Mouse (Mus musculus) heart, postnatal 25 days (tissue): ENCODE data around the gene C2. TPM values are rescaled to one million over a fixed set of nuclear protein-coding genes. Genes with fewer than 3 reads are reported as not detected.
"Not testable (repeated sequence)": the region's sequence is repeated elsewhere in the genome, so short reads cannot be mapped to it uniquely, and the experiment has no call there.

Source experiments
- DNase-seq: peaks from one replicate; pipeline ENCODE4 v3.0.0; 2022; ENCODE audit warnings: low spot score
- intact Hi-C: fragments of 180-260 bp; cut with DNase I; formaldehyde crosslinking; loops from one replicate; pipeline ENCODE4 v1.15.1; 2025
- microRNA-seq: library from miRNA; unstranded; fragments of <30 nt; microRNA quantifications from one replicate; pipeline ENCODE4 v1.2.0, GENCODE M21; 2022
- total RNA-seq, 2 experiments: library from RNA; stranded (reverse); gene quantifications; 2 replicates each; pipeline ENCODE4 v1.2.3; 2021

Gene C2
- total RNA-seq, 2 experiments from 2014 or later, result 2.8 to 4.1 TPM

DNA sequence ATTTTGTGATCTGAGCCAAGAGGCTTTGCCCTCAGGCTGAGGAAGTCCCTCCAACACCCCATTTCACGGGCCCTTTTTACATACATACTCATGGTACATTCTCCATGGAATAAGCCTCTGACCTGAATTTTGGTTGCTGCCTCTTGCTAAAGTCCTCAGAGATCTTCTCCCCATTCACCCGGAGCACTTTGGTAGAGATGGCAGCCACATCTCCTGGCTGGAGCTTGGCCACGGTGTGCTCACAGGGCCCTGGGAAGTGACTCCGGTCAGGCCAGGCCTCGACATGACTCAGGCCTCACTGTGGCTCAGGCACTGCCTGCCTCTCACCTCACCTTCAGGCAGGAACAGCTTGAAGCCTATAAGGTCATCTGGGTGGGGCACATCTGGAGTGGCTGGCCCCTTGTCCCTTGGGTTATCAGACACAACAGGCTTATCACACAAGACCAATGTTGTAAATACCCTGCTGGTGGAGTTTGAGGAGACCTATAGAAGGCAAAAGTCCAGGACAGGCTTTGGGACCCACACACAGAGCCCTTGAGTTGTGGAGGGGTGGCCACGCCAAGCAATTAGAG lies 57.2 kb downstream of the C2 start:
- intact Hi-C loops, result no loop called here
- no peak for DNase-seq

DNA sequence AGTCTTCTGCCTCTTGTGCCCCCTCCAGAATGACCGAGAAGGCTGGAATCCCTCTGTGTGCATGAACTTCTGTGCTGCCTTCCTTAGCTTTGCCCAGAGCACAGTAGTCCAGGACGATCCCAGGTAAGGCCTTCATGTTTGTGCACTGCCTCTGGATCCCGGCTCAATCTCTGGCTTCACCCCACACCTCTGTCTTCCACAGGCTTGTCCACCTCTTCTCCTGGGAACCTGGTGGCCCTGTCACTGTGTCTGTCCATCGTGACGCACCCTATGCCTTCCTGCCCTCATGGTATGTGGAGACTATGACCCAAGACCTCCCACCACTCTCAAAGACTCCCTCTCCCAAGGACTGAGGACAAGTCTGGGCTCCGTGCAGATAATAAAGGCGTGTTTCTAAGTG lies 59.3 kb downstream of the C2 start:
- intact Hi-C loops, result no loop called here
- no peak for DNase-seq

DNA sequence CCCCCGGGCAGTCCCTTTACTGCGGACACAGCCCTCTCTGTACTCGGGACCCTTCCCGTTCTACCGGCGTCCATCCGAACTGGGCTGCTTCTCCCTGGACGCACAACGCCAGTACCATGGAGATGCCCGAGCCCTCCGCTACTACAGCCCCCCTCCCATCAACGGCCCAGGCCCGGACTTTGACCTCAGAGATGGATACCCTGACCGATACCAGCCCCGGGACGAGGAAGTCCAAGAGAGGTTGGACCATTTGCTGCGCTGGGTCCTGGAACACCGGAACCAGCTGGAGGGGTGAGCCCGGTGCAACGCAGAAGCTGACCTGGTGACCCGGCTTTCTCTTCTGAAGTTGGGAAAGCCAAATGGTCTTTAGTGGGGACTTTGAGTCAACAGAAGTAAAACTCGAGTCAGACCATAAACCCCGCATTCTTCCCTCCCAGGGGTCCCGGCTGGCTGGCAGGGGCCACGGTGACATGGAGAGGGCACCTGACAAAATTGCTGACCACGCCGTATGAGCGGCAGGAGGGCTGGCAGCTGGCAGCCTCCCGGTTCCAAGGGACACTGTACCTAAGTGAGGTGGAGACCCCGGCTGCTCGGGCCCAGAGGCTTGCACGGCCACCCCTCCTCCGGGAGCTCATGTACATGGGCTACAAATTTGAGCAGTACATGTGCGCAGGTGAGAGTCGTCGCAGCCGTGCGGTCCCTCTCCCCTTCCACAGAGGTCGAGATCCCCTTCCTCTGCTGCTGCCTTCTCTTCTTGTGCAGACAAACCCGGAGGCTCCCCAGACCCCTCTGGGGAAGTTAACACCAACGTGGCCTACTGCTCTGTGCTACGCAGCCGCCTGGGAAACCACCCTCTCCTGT lies 60.4 kb downstream of the C2 start:
- DNase-seq, result no peak
- intact Hi-C loops, result no loop called here

DNA sequence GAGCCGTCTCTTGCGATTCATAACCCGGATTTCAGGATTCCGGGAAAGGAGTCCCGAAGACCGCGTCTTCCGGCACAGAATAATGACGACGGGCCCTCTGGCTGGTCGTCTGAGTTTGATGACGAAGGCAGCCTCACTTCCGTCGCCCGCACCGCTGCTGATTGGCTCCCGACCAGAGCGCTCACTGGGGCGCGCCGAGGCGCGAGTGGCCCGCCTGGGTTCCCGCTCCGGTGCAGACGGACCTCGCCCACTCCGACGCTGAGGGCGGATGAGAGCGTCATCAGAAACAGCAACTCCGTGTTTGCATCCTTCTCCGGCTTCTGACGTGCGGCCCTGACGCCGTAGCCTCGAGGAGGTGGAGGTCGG lies 61.2 kb downstream of the C2 start, which contains the start of the genes Stk19 and Dxo:
Stk19 (minus strand) TSS at position 90 of the 366 bp plus-strand sequence.
Dxo (plus strand) TSS at position 164 of the 366 bp plus-strand sequence.
- DNase-seq, result peak; percentile 92
- intact Hi-C loops, result no loop called here

DNA sequence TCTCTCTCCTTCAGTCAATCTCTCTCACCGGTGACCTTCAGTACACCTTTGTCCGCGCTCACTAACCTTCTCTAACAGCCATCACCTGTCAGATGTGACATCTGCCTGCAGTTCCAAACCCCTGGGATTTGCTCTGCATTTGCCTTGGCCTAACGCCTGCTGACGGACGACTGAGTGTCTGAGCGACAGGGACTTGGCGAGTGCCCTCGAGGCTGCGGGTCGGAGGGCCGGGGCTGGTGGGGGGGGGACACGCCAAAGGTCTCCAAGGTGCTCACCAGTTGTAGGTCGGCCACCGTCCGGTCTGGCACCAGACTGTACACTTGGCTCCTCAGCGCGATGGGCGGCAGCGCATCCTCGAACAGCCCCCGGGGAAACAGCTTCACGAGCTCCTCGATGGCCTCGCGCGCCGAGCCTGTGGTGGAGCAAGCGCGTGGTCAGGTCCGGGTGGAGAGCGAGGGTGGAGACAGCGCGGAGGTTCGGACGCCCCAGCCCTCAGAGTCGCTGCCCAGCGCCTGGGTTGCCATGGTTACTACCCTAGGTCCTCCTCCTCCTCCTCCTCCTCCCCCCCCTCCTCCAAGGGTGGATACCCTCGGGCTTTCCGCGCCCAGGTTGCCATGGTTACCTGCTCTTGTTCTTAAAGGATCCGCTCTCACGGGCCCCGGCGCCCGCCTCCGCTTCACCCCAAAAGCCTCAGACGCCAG lies 61.8 kb downstream of the C2 start:
- intact Hi-C loops, result no loop called here
- no peak for DNase-seq

DNA sequence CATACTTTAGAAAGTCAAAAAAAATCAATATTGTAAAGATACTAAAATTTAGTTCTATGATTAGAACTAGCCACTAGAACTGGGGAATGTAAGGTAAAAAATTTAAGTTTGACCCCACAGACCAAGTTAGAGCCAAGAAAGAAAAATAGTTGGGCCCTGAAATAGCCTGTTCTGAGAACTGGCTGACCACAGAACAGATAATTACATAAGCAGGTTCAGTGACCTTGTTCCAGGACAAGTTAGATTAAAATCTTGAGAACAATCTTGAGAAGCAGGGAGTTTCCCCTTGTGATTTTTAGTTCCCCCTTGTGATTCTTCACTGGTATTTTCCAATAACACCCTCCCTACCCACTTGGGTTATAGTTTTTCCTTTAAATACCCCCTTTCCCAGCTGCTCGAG lies 67.3 kb downstream of the C2 start:
- DNase-seq, intact Hi-C loops: not testable (repeated sequence)

DNA sequence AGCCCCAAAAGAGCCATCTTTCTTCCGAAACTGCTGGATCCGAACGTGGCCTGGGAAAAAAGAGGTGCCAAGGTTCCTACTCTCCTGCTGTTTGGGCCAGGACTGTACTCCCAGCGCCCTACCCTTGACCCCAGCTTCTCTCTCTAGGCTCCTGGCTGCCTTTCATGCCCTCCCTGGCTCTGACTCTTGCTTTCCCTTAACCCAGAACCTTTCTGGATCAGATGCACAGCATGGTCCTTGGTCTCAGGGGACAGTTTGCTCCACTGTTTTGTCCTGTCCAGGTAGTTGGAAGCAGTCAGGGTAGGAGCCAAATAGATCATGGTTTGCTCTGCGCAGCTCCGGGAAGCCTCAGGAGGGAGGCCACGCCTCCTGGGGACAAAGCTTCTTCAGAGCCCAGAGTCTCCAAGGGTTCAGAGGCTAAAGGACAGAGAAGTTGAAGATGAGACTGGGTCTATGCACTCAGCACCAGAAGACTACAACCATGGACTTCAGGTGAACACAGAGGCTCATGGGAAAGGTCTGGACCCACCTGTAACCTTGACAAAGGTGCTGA lies 83.2 kb downstream of the C2 start:
- no peak for DNase-seq
- intact Hi-C loops, result loop anchor here (5.0 kb wide), 1 partner anchor 163 kb away; no protein-coding TSS in a partner anchor

DNA sequence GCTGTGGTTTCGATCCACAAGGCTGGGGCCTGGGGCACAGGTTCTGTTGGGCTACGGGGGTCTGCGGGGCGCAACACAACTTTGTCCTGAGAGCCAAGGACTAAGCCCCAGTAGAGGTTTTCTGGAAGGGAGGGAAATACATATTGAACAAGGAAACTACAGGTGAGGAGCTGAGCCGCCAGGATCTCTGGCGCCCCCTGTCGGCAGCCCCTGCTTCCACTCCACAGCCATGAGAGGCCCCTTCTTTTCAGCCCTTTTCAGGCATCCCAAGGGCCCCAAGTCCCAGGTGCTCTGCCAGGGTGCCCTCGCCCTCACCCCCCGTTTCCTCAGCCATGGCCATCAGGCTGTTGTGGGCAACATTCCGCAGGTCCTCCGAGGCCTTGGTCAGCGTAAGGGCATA lies 84.3 kb downstream of the C2 start:
- intact Hi-C loops, result loop anchor here (5.0 kb wide), 1 partner anchor 161 kb away; no protein-coding TSS in a partner anchor
- DNase-seq, result not testable (repeated sequence)

Small RNA genes within 50 kb of the gene (microRNA-seq; reads per million reads assigned to microRNA genes)
- gene Mir6970 (not detected), gene Mir6971 (4.2 reads per million, percentile 9 among the genes with 10 or more reads in this experiment), gene Mir6972 (not detected)

Other genes starting within 250 kb of the C2 start
- gene Tnxb, start 227.7 kb downstream of the C2 start, total RNA-seq, result 10 to 100 TPM; 32.1 to 42.1 TPM
- 10 to 100 TPM; 15.0 to 23.3 TPM for gene C4b, start 154.4 kb downstream of the C2 start, total RNA-seq
- not detected for gene Cyp21a1, start 93.7 kb downstream of the C2 start, total RNA-seq
- 10 to 100 TPM in 1 of 2 experiments, 1 to 10 TPM in 1; 9.4 to 12.7 TPM for gene Stk19, start 61.3 kb downstream of the C2 start, total RNA-seq
- 10 to 100 TPM; 11.1 to 11.6 TPM for gene Dxo, start 61.2 kb downstream of the C2 start, total RNA-seq
- 10 to 100 TPM; 18.4 to 22.6 TPM for gene Skiv2l, start 48.1 kb downstream of the C2 start, total RNA-seq
- 10 to 100 TPM; 15.5 to 16.7 TPM for gene Nelfe, start 47.9 kb downstream of the C2 start, total RNA-seq
- gene Cfb, start 35.7 kb downstream of the C2 start, total RNA-seq, result 1 to 10 TPM; 2.8 to 6.0 TPM
- gene Zbtb12, start 18.8 kb downstream of the C2 start, total RNA-seq, result 1 to 10 TPM; 6.4 to 7.4 TPM
- gene Gm20547, start 16.2 kb downstream of the C2 start, total RNA-seq, result under 1 TPM in 1 of 2 experiments, not detected in 1; 0.08 TPM
- 10 to 100 TPM; 37.6 to 39.1 TPM for gene Ehmt2, start 204 bp upstream of the C2 start, total RNA-seq
- not detected for gene Slc44a4, start 16.2 kb upstream of the C2 start, total RNA-seq
- 10 to 100 TPM; 12.7 to 14.1 TPM for gene Neu1, start 33.0 kb upstream of the C2 start, total RNA-seq
- 1 to 10 TPM; 1.9 to 6.9 TPM for gene Hspa1b, start 61.0 kb upstream of the C2 start, total RNA-seq
- gene Gm20481, start 71.6 kb upstream of the C2 start, total RNA-seq, result not detected
- 1 to 10 TPM; 2.9 to 7.7 TPM for gene Hspa1a, start 73.9 kb upstream of the C2 start, total RNA-seq
- 1 to 10 TPM; 6.9 to 8.1 TPM for gene Hspa1l, start 74.4 kb upstream of the C2 start, total RNA-seq
- 10 to 100 TPM; 19.0 to 19.1 TPM for gene Lsm2, start 83.6 kb upstream of the C2 start, total RNA-seq
- gene Vars, start 102.7 kb upstream of the C2 start, total RNA-seq, result 10 to 100 TPM; 25.7 to 26.9 TPM
- gene Vwa7, start 118.3 kb upstream of the C2 start, total RNA-seq, result 1 to 10 TPM; 7.3 to 7.7 TPM
- gene Sapcd1, start 129.8 kb upstream of the C2 start, total RNA-seq, result not detected
- 1 to 10 TPM in 1 of 2 experiments, under 1 TPM in 1; 0.57 to 1.3 TPM for gene Msh5, start 148.5 kb upstream of the C2 start, total RNA-seq
- 10 to 100 TPM; 40.0 to 46.1 TPM for gene Clic1, start 151.7 kb upstream of the C2 start, total RNA-seq
- gene Ddah2, start 160.8 kb upstream of the C2 start, total RNA-seq, result 10 to 100 TPM; 27.7 to 31.3 TPM
- not detected for gene Ly6g6c, start 167.1 kb upstream of the C2 start, total RNA-seq
- gene Mpig6b, start 167.9 kb upstream of the C2 start, total RNA-seq, result under 1 TPM; 0.18 to 0.87 TPM
- gene Ly6g6e, start 178.6 kb upstream of the C2 start, total RNA-seq, result not detected
- gene Ly6g6d, start 179.8 kb upstream of the C2 start, total RNA-seq, result under 1 TPM; 0.53 to 0.78 TPM
- not detected for gene Ly6g6f, start 187.3 kb upstream of the C2 start, total RNA-seq
- 10 to 100 TPM; 47.9 to 57.5 TPM for gene Abhd16a, start 191.0 kb upstream of the C2 start, total RNA-seq
- gene Ly6g5c, start 210.0 kb upstream of the C2 start, total RNA-seq, result not detected
- under 1 TPM in 1 of 2 experiments, not detected in 1; 0.36 TPM for gene Ly6g5b, start 217.2 kb upstream of the C2 start, total RNA-seq
- gene Gpank1, start 223.2 kb upstream of the C2 start, total RNA-seq, result 1 to 10 TPM; 6.3 to 9.5 TPM
- 100 to 1,000 TPM; 155 to 167 TPM for gene Csnk2b, start 223.8 kb upstream of the C2 start, total RNA-seq
- 10 to 100 TPM; 27.0 to 27.1 TPM for gene D17H6S53E, start 228.1 kb upstream of the C2 start, total RNA-seq
- gene Apom, start 233.8 kb upstream of the C2 start, total RNA-seq, result not detected
- 100 to 1,000 TPM; 222 to 232 TPM for gene Bag6, start 236.9 kb upstream of the C2 start, total RNA-seq